Mouse (Mus musculus): ENCODE data around the gene Espn. TPM values are rescaled to one million over a fixed set of nuclear protein-coding genes. Genes with fewer than 3 reads are reported as not detected.

Gene Espn
- polyA plus RNA-seq, 1 experiment from 2014 or later = not detected

- Histone ChIP-seq H3K27ac (ENCODE audit: low read depth, low read length) (peak overlapping the region; percentile 76), H3K4me2 (ENCODE audit: low read length) (no peak overlapping the region), H3K9me3 (replicated peaks; ENCODE audit: control insufficient read depth, low read length) (no peaks in the 10 kb centered on the region), H3K9ac (ENCODE audit: low read length) (no peak overlapping the region), H3K4me1 (ENCODE audit: control insufficient read depth, insufficient read depth, low read length) (peaks cover 19% of the 10 kb centered on the region), H3K36me3 (ENCODE audit: control insufficient read depth, insufficient read depth, low read length) (0 out of 2 replicates have a peak, but pooled peaks cover 7% of the 10 kb centered on the region), H3K27me3 (replicated peaks; ENCODE audit: control insufficient read depth, insufficient read depth, low read length) (no peaks in the 10 kb centered on the region), H3K4me3 (ENCODE audit: low read depth, low read length) (no peak overlapping the region)
- ATAC-seq = peak; percentile 41; the same call in 1 of the 2 replicates
- WGBS = 51% methylated on average over 7 of the region's 7 CpGs
- peak; percentile 67 for DNase-seq (ENCODE audit: low spot score)
These were observed 32.3 kb upstream of the Espn start for GRCm38 (mm10) chr4:152184353-152185035.

GRCm38 (mm10) chr4:152182205-152182604, 30.0 kb upstream of the Espn start:
- Histone ChIP-seq H3K9me3 (replicated peaks; ENCODE audit: control insufficient read depth, low read length) (no peaks in the 10 kb centered on the region), H3K4me2 (ENCODE audit: low read length) (no peak overlapping the region), H3K9ac (ENCODE audit: low read length) (no peak overlapping the region), H3K36me3 (ENCODE audit: control insufficient read depth, insufficient read depth, low read length) (0 out of 2 replicates have a peak, but pooled peaks cover 7% of the 10 kb centered on the region), H3K27ac (ENCODE audit: low read depth, low read length) (no peak overlapping the region), H3K4me3 (ENCODE audit: low read depth, low read length) (no peak overlapping the region), H3K27me3 (replicated peaks; ENCODE audit: control insufficient read depth, insufficient read depth, low read length) (0 out of 2 replicates have a peak, but pooled peaks cover 3% of the 10 kb centered on the region), H3K4me1 (ENCODE audit: control insufficient read depth, insufficient read depth, low read length) (peaks cover 24% of the 10 kb centered on the region)
- no peak for ATAC-seq
- WGBS = 92% methylated on average over 10 of the region's 10 CpGs
- no peak for DNase-seq (ENCODE audit: low spot score)

- 89% methylated on average over 16 of the region's 16 CpGs for WGBS
- H3K4me2 ChIP-seq (ENCODE audit: low read length) = no peak overlapping the region
- H3K27me3 ChIP-seq (replicated peaks; ENCODE audit: control insufficient read depth, insufficient read depth, low read length) = peaks cover 5% of the 10 kb centered on the region; the same call in 1 of the 2 replicates
- no peak for DNase-seq (ENCODE audit: low spot score)
- no peak for ATAC-seq
- H3K4me3 ChIP-seq (ENCODE audit: low read depth, low read length) = no peak overlapping the region
- H3K36me3 ChIP-seq (ENCODE audit: control insufficient read depth, insufficient read depth, low read length) = 0 out of 2 replicates have a peak, but pooled peaks cover 7% of the 10 kb centered on the region
- H3K27ac ChIP-seq (ENCODE audit: low read depth, low read length) = no peak overlapping the region
- no peaks in the 10 kb centered on the region for H3K9me3 ChIP-seq (replicated peaks; ENCODE audit: control insufficient read depth, low read length)
- no peak overlapping the region; the same call in 1 of the 2 replicates for H3K9ac ChIP-seq (ENCODE audit: low read length)
- H3K4me1 ChIP-seq (ENCODE audit: control insufficient read depth, insufficient read depth, low read length) = peaks cover 7% of the 10 kb centered on the region
These were observed 27.9 kb upstream of the Espn start for GRCm38 (mm10) chr4:152179946-152180660.

- Histone ChIP-seq H3K4me3 (ENCODE audit: low read depth, low read length) (peak overlapping the region; percentile 70), H3K36me3 (ENCODE audit: control insufficient read depth, insufficient read depth, low read length) (0 out of 2 replicates have a peak, but pooled peaks cover 7% of the 10 kb centered on the region), H3K9ac (ENCODE audit: low read length) (peak overlapping the region; percentile 83), H3K9me3 (replicated peaks; ENCODE audit: control insufficient read depth, low read length) (no peaks in the 10 kb centered on the region), H3K27ac (ENCODE audit: low read depth, low read length) (no peak overlapping the region), H3K4me1 (ENCODE audit: control insufficient read depth, insufficient read depth, low read length) (peaks cover 6% of the 10 kb centered on the region), H3K27me3 (replicated peaks; ENCODE audit: control insufficient read depth, insufficient read depth, low read length) (peaks cover 5% of the 10 kb centered on the region; the same call in 1 of the 2 replicates), H3K4me2 (ENCODE audit: low read length) (peak overlapping the region; percentile 81)
- DNase-seq (ENCODE audit: low spot score) (no peak), ATAC-seq (no peak)
- 25% methylated on average over 16 of the region's 16 CpGs for WGBS
These were observed 26.9 kb upstream of the Espn start for GRCm38 (mm10) chr4:152178916-152179705.

- H3K4me2 ChIP-seq (ENCODE audit: low read length) = peak overlapping the region; percentile 81
- H3K4me3 ChIP-seq (ENCODE audit: low read depth, low read length) = peak overlapping the region; percentile 70
- ATAC-seq (peak; percentile 70), DNase-seq (ENCODE audit: low spot score) (peak; percentile 37)
- peak overlapping the region; percentile 83 for H3K9ac ChIP-seq (ENCODE audit: low read length)
- 0 out of 2 replicates have a peak, but pooled peaks cover 4% of the 10 kb centered on the region for H3K36me3 ChIP-seq (ENCODE audit: control insufficient read depth, insufficient read depth, low read length)
- H3K9me3 ChIP-seq (replicated peaks; ENCODE audit: control insufficient read depth, low read length) = no peaks in the 10 kb centered on the region
- H3K27ac ChIP-seq (ENCODE audit: low read depth, low read length) = no peak overlapping the region
- under 1% methylated on average over 35 of the region's 35 CpGs for WGBS
- H3K4me1 ChIP-seq (ENCODE audit: control insufficient read depth, insufficient read depth, low read length) = peaks cover 6% of the 10 kb centered on the region
- H3K27me3 ChIP-seq (replicated peaks; ENCODE audit: control insufficient read depth, insufficient read depth, low read length) = peaks cover 5% of the 10 kb centered on the region; the same call in 1 of the 2 replicates
These were observed 26.2 kb upstream of the Espn start for GRCm38 (mm10) chr4:152178344-152178864.

GRCm38 (mm10) chr4:152177537-152178343, 25.6 kb upstream of the Espn start, which contains the start of gene Acot7:
TSS of gene Acot7 (plus strand) at chr4:152178134.
- H3K4me1 ChIP-seq (ENCODE audit: control insufficient read depth, insufficient read depth, low read length) = peaks cover 6% of the 10 kb centered on the region
- no peaks in the 10 kb centered on the region for H3K9me3 ChIP-seq (replicated peaks; ENCODE audit: control insufficient read depth, low read length)
- H3K4me2 ChIP-seq (ENCODE audit: low read length) = peak within 1 kb of the TSS; percentile 81
- peak within 1 kb of the TSS; percentile 75; the same call in 1 of the 2 replicates for H3K27ac ChIP-seq (ENCODE audit: low read depth, low read length)
- DNase-seq (ENCODE audit: low spot score) (peak; percentile 96), ATAC-seq (peak; percentile 97)
- 0 out of 2 replicates have a peak, but pooled peaks cover 3% of the 10 kb centered on the region for H3K36me3 ChIP-seq (ENCODE audit: control insufficient read depth, insufficient read depth, low read length)
- peaks cover 5% of the 10 kb centered on the region; the same call in 1 of the 2 replicates for H3K27me3 ChIP-seq (replicated peaks; ENCODE audit: control insufficient read depth, insufficient read depth, low read length)
- H3K4me3 ChIP-seq (ENCODE audit: low read depth, low read length) = peak within 1 kb of the TSS; percentile 70
- H3K9ac ChIP-seq (ENCODE audit: low read length) = peak within 1 kb of the TSS; percentile 86
- WGBS = under 1% methylated on average over 84 of the region's 108 CpGs

- Histone ChIP-seq H3K4me1 (ENCODE audit: control insufficient read depth, insufficient read depth, low read length) (peaks cover 6% of the 10 kb centered on the region), H3K9ac (ENCODE audit: low read length) (peak overlapping the region; percentile 86), H3K4me2 (ENCODE audit: low read length) (peak overlapping the region; percentile 81), H3K27ac (ENCODE audit: low read depth, low read length) (0 out of 2 replicates have a peak overlapping the region, but pooled peaks have one; percentile 75), H3K27me3 (replicated peaks; ENCODE audit: control insufficient read depth, insufficient read depth, low read length) (peaks cover 5% of the 10 kb centered on the region; the same call in 1 of the 2 replicates), H3K9me3 (replicated peaks; ENCODE audit: control insufficient read depth, low read length) (no peaks in the 10 kb centered on the region), H3K36me3 (ENCODE audit: control insufficient read depth, insufficient read depth, low read length) (0 out of 2 replicates have a peak, but pooled peaks cover 3% of the 10 kb centered on the region), H3K4me3 (ENCODE audit: low read depth, low read length) (peak overlapping the region; percentile 70)
- DNase-seq (ENCODE audit: low spot score) = no peak
- 64% methylated on average over 6 of the region's 6 CpGs for WGBS
- no peak for ATAC-seq
These were observed 25.0 kb upstream of the Espn start for GRCm38 (mm10) chr4:152177174-152177536.

Measured in forebrain, embryonic 14.5 days (tissue).